Mouse (Mus musculus) lung, adult 2 months (tissue): ENCODE measurements around the gene Frmd8. TPM values are rescaled to one million over a fixed set of nuclear protein-coding genes. Genes with fewer than 3 reads are reported as not detected.
A peak's percentile ranks its signal among the peaks of the same experiment; 100 is the strongest.

Experiments used
- DNase-seq: peaks from one replicate; pipeline ENCODE4 v3.0.0; 2022
- H3K4me1 ChIP-seq: fragments of 200-500 bp; 2 replicates; pipeline ENCODE4 v1.6.1; 2011; ENCODE audit warnings: low read length; ENCODE audit not compliant: control insufficient read depth, insufficient read depth
- H3K4me3 ChIP-seq: fragments of 200-500 bp; replicated peaks from 2 replicates; pipeline ENCODE3; 2011; ENCODE audit warnings: low read depth, mild to moderate bottlenecking, control low read depth, low read length; ENCODE audit errors: extremely low read depth
- CTCF ChIP-seq: fragments of 200-500 bp; IDR thresholded peaks from 2 replicates; pipeline ENCODE4 v1.5.1; 2011; ENCODE audit warnings: mild to moderate bottlenecking, low read length, control low read depth; ENCODE audit not compliant: insufficient read depth
- POLR2A ChIP-seq: fragments of 200-500 bp; IDR thresholded peaks from 2 replicates; pipeline ENCODE4 v1.6.1; 2011; ENCODE audit warnings: low read depth, mild to moderate bottlenecking, control low read depth, low read length, borderline replicate concordance; ENCODE audit errors: extremely low read depth
- WGBS: fragments of 180-500 bp; shearing (Covaris S2); methylation state at CpG from one replicate; pipeline ENCODE4 v1.1.7; 2018; 5-methylcytosine and 5-hydroxymethylcytosine counted together
- polyA plus RNA-seq: library from polyadenylated mRNA; depleted of rRNA; stranded (reverse); fragments of >200 nt; gene quantifications from 2 replicates; pipeline ENCODE4 v1.2.3, GENCODE M21; 2012

Frmd8 gene
- polyA plus RNA-seq, 1 experiment: 37.8 TPM

GRCm38 (mm10) chr19:5834260-5834925 is 40.7 kb downstream of the Frmd8 start:
- peaks cover 18% of the 10 kb centered on the region for H3K4me1 ChIP-seq
- TF ChIP-seq POLR2A: peak; percentile 39; the same call in 1 of the 2 replicates
- no peak for TF ChIP-seq CTCF
- 73% methylated on average over 12 of the region's 12 CpGs for WGBS

GRCm38 (mm10) chr19:5833287-5834100 is 41.6 kb downstream of the Frmd8 start:
- peak; percentile 17 for DNase-seq
- Histone ChIP-seq H3K4me1 (peaks cover 14% of the 10 kb centered on the region), H3K4me3 (no peak overlapping the region)
- WGBS: 65% methylated on average over 10 of the region's 10 CpGs
- TF ChIP-seq POLR2A (peak; percentile 45; the same call in 1 of the 2 replicates), CTCF (no peak)

More at GRCm38 (mm10) chr19:5834260-5834925, 40.7 kb downstream of the Frmd8 start:
- H3K4me3 ChIP-seq: no peak overlapping the region
- DNase-seq: no peak

DNA sequence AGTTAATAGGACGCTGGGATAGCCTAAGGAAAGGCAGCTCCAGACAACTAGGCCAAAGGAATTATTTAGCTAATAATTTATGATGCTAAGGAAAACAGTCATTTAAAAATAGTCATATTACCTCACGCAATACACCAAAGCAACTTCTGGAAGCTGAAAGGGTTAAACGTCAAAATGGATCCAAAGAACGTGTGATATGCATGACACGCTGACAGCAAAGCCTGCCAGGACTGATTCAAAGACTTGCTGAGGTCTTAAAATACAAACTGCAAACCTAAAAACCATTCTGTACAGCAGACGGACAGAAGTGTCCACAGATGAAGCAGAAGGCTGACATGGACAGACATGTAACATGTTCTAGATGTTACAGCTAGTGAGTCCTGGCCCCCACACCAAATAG is 42.7 kb downstream of the Frmd8 start:
- Histone ChIP-seq H3K4me3 (no peak overlapping the region), H3K4me1 (peaks cover 7% of the 10 kb centered on the region; the same call in 1 of the 2 replicates)
- 46% methylated on average over 6 of the region's 6 CpGs for WGBS
- no peak for DNase-seq
- TF ChIP-seq POLR2A (no peak), CTCF (no peak)

- Histone ChIP-seq H3K4me1 (peaks cover 7% of the 10 kb centered on the region), H3K4me3 (no peak overlapping the region)
- DNase-seq: no peak
- TF ChIP-seq POLR2A (no peak), CTCF (no peak)
- 66% methylated on average over 4 of the region's 4 CpGs for WGBS
These were observed 43.1 kb downstream of the Frmd8 start for GRCm38 (mm10) chr19:5831958-5832320.

DNA sequence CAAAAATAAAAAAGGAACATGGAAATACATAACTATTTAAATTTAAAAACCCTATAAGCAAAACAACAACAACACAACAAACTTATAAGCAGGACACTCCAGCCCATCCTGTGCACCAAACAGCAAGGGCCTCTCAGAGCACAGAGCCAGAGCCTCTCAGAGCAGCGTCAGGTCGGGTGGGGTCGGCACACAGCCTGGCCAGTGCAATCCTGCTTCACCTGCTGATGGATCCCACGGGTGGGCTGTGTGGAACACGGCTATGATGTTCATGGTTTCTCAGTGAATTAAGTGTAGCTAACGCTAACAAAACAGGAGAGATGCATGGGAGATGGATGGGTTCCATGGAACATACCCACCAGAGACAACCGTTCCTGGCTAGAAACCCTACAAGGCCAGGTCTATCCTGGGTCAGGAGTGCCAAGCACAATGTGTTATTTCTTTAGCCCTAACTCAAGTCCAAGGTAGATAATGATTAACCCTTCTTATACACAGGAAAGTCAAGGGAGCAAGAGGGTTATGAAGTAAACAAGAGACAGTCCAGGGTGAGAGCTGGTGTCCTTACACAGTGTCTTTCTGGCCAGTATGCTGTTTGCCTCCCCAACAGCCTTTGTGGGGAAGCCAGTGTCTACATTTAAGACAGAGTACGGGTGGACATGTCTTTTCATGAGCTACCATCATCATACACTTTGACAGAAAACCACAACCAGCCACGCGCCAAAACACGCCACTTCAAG is 43.7 kb downstream of the Frmd8 start:
- no peak for TF ChIP-seq POLR2A
- no peak for TF ChIP-seq CTCF
- no peak for DNase-seq
- WGBS: 63% methylated on average over 11 of the region's 11 CpGs
- Histone ChIP-seq H3K4me1 (peaks cover 9% of the 10 kb centered on the region), H3K4me3 (no peak overlapping the region)

DNA sequence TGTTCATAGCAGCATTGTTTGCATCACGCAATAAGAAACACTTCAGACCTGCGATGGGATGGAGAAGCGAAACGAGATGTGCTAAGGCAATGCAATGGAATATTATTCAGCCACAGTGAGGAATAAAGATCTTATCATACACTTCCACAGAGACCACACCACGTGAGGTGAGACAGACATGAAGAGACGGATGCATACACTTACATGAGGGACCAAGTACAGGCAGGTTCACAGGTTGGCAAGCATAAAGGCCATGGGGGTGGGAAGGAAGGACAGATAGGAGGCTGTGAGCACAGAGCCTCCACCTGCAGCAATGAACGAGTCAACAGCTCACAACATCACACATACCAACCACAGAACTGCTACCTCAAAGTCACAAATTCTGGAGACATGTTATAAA is 44.3 kb downstream of the Frmd8 start:
- TF ChIP-seq POLR2A (no peak), CTCF (no peak)
- no peak overlapping the region for H3K4me3 ChIP-seq
- no peak for DNase-seq
- H3K4me1 ChIP-seq: peaks cover 14% of the 10 kb centered on the region
- 70% methylated on average over 7 of the region's 7 CpGs for WGBS

- Histone ChIP-seq H3K4me3 (no peak overlapping the region), H3K4me1 (peaks cover 16% of the 10 kb centered on the region)
- TF ChIP-seq CTCF (no peak), POLR2A (0 out of 2 replicates have a peak, but pooled peaks have one; percentile 0)
- WGBS: 67% methylated on average over 19 of the region's 19 CpGs
- no peak for DNase-seq
These were observed 45.0 kb downstream of the Frmd8 start for GRCm38 (mm10) chr19:5829958-5830615.

DNA sequence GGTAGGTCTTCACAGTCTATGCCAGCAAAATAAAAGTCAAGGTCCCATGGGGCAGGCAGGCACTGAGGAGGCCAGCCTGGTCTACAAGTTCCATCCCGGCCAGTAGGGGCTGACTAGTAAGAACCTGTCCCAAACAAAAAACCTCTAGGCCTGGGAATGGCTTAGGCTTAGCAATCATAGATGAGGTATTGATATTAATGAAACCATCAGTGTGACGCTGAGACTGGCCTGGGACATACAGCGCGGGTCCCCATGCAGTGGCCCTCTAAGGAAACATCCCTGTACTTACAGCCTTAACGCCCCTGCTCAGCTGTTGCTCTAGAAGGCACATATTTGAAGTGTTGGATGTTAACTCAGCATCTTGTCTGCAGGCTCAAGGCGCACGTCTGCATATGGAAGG is 46.2 kb downstream of the Frmd8 start:
- Histone ChIP-seq H3K4me1 (peaks cover 21% of the 10 kb centered on the region), H3K4me3 (no peak overlapping the region)
- no peak for TF ChIP-seq CTCF
- TF ChIP-seq POLR2A: peak; percentile 23; the same call in 1 of the 2 replicates
- 87% methylated on average over 7 of the region's 7 CpGs for WGBS
- no peak for DNase-seq

GRCm38 (mm10) chr19:5828155-5828554 is 46.9 kb downstream of the Frmd8 start:
- 66% methylated on average over 3 of the region's 3 CpGs for WGBS
- no peak for DNase-seq
- TF ChIP-seq CTCF (no peak), POLR2A (no peak)
- Histone ChIP-seq H3K4me3 (no peak overlapping the region), H3K4me1 (peaks cover 19% of the 10 kb centered on the region)
